In genomic region chr11:89003726-89004125, GRCm38 (mm10) we compare ENCODE assay signal across 14 mouse cellular contexts. TPM values are rescaled to one million over a fixed set of nuclear protein-coding genes. Genes with fewer than 3 reads are reported as not detected.
A peak's percentile ranks its signal among the peaks of the same experiment; 100 is the strongest.
DNase-seq lines count a peak whose midpoint lies in the region; ATAC-seq and TF ChIP-seq lines count a peak whose summit lies in the region.
"Had no signal": no experiment of that assay in that cellular context is flagged by ENCODE, and none has a peak within 500 bp of the region (broad histone marks: within the 10 kb centered on the region; RNA-seq: fewer than 3 reads in every experiment).

No protein-coding gene starts in this region.

- no peak overlapping the region for H3K9ac ChIP-seq in hindbrain, postnatal 0 days (replicated peaks; ENCODE audit: low read length)

- H3K4me1 ChIP-seq in bone marrow macrophage, adult 2 months (ENCODE audit: control insufficient read depth, insufficient read depth, low read length) = peaks cover 33% of the 10 kb centered on the region
- no peaks in the 10 kb centered on the region; the same call in 1 of the 2 replicates for H3K4me1 ChIP-seq in hindbrain, postnatal 0 days (ENCODE audit: insufficient read depth, low read length)

- H3K27ac ChIP-seq in layer of hippocampus, adult 2 months = peak overlapping the region; percentile 7; the same call in 1 of the 2 replicates
- no peak overlapping the region for H3K27ac ChIP-seq in bone marrow macrophage, adult 2 months (ENCODE audit: insufficient read depth, low read depth, low read length)
- H3K27ac ChIP-seq in macrophage = peak overlapping the region; percentile 97
- no peak overlapping the region for H3K27ac ChIP-seq in hindbrain, postnatal 0 days

- whole genome bisulfite sequencing in macrophage (ENCODE audit: missing documents) = 79% methylated on average over 4 of the region's 4 CpGs
- WGBS in hindbrain, postnatal 0 days = 61% methylated on average over 4 of the region's 4 CpGs

- H3K4me3 ChIP-seq in layer of hippocampus, adult 2 months = no peak overlapping the region; the same call in 1 of the 2 replicates
- H3K4me3 ChIP-seq in bone marrow macrophage, adult 2 months (ENCODE audit: insufficient read depth, low read length) = peak overlapping the region; percentile 30
- peak overlapping the region; percentile 98 for H3K4me3 ChIP-seq in macrophage (ENCODE audit: inconsistent target)
- no peak overlapping the region for H3K4me3 ChIP-seq in hindbrain, postnatal 0 days (ENCODE audit: low read length)

- no peak for TF ChIP-seq CTCF in layer of hippocampus, adult 2 months (conservative IDR thresholded peaks at IDR 0.05)
- TF ChIP-seq CTCF in bone marrow macrophage, adult 2 months (IDR thresholded peaks at IDR 0.05; ENCODE audit: low read depth, low read length) = no peak
- TF ChIP-seq CTCF in hindbrain, postnatal 0 days (IDR thresholded peaks at IDR 0.05; ENCODE audit: low read depth) = no peak

- no peak for TF ChIP-seq POLR2A in bone marrow macrophage, adult 2 months (IDR thresholded peaks at IDR 0.05; ENCODE audit: borderline replicate concordance, low read depth, low read length)

- ATAC-seq in hindbrain, postnatal 0 days = no peak

- peaks cover 41% of the 10 kb centered on the region for H3K36me3 ChIP-seq in macrophage (ENCODE audit: inconsistent target)
- no peaks in the 10 kb centered on the region for H3K36me3 ChIP-seq in hindbrain, postnatal 0 days (ENCODE audit: insufficient read depth, low read length)

- H3K79me2 ChIP-seq in macrophage (ENCODE audit: inconsistent target) = peaks cover 100% of the 10 kb centered on the region

- H3K4me2 ChIP-seq in hindbrain, postnatal 0 days (ENCODE audit: low read depth, low read length) = no peak overlapping the region

- H3K27me3 ChIP-seq in hindbrain, postnatal 0 days (ENCODE audit: insufficient read depth, low read length) = peaks cover 11% of the 10 kb centered on the region; the same call in 1 of the 2 replicates

- no peak for DNase-seq in layer of hippocampus, adult 2 months (ENCODE audit: low spot score in 2 of 2)
- no peak for DNase-seq in layer of hippocampus, postnatal 10 days (ENCODE audit: low spot score in 2 of 2)
- peak; percentile 85 to 94 for DNase-seq in adrenal gland, adult (ENCODE audit: inconsistent age in 2 of 2, low spot score in 1 of 2)
- no peak for DNase-seq in cerebellum, adult 11-12 months
- DNase-seq in hindbrain, postnatal 0 days (ENCODE audit: low spot score) = no peak
- DNase-seq: gastrocnemius, postnatal 10 days; spleen, adult 18-20 months; thymus, postnatal 4 days had no signal

- no peaks in the 10 kb centered on the region for H3K9me3 ChIP-seq in hindbrain, postnatal 0 days (ENCODE audit: low read length)

RNA-seq across cellular contexts. Expression of gene Trim25, which starts 4.5 kb away (rescaled TPM):
- 1 to 10 TPM; 4.8 to 4.9 TPM for total RNA-seq in layer of hippocampus, adult 2 months (2021)
- 1 to 10 TPM; 4.6 to 7.1 TPM for total RNA-seq in layer of hippocampus, postnatal 10 days (2021)
- polyA plus RNA-seq in bone marrow macrophage, adult 2 months (2012; ENCODE audit: insufficient read depth, insufficient read length, missing spikeins) = 85.2 and 95.7 TPM in 2 replicates
- 1,000 to 10,000 TPM in 1 of 26 experiments, 100 to 1,000 TPM in 25; 272 to 1,028 (median 411) TPM for total RNA-seq in macrophage (2018; cell fraction: chromatin; rRNA removed)
- 100 to 1,000 TPM; 113 to 207 (median 161) TPM for total RNA-seq in macrophage (2018; cell fraction: cytosol; rRNA removed)
- 100 to 1,000 TPM; 245 to 755 (median 378) TPM for total RNA-seq in macrophage (2018; cell fraction: nucleus; rRNA removed)
- polyA plus RNA-seq in macrophage (2018) = 66.7 to 127 TPM (median 117 TPM) in 3 replicates
- total RNA-seq in hindbrain, postnatal 0 days (2014; rRNA removed) = 0.97 and 4.6 TPM in 2 replicates
- 5.3 and 6.2 TPM in 2 replicates for polyA plus RNA-seq in hindbrain, postnatal 0 days (2015; fragmentation: Nextera tagmentation; extraction: Ambion mirVana)

RNA-seq across cellular contexts. Expression of gene Coil, which starts 33.7 kb away (rescaled TPM):
- 10 to 100 TPM; 20.9 to 21.7 TPM for total RNA-seq in layer of hippocampus, adult 2 months (2021)
- 10 to 100 TPM; 20.0 to 20.2 TPM for total RNA-seq in layer of hippocampus, postnatal 10 days (2021)
- polyA plus RNA-seq in bone marrow macrophage, adult 2 months (2012; ENCODE audit: insufficient read depth, insufficient read length, missing spikeins) = 6.0 and 7.2 TPM in 2 replicates
- 10 to 100 TPM in 11 of 26 experiments, 1 to 10 TPM in 15; 2.7 to 18.4 (median 8.4) TPM for total RNA-seq in macrophage (2018; cell fraction: chromatin; rRNA removed)
- 1 to 10 TPM; 2.5 to 7.7 (median 5.8) TPM for total RNA-seq in macrophage (2018; cell fraction: cytosol; rRNA removed)
- 10 to 100 TPM in 1 of 26 experiments, 1 to 10 TPM in 25; 1.9 to 10.7 (median 5.0) TPM for total RNA-seq in macrophage (2018; cell fraction: nucleus; rRNA removed)
- polyA plus RNA-seq in macrophage (2018) = 5.1 to 8.0 TPM (median 5.6 TPM) in 3 replicates
- 21.7 and 29.0 TPM in 2 replicates for total RNA-seq in hindbrain, postnatal 0 days (2014; rRNA removed)
- 22.8 and 24.7 TPM in 2 replicates for polyA plus RNA-seq in hindbrain, postnatal 0 days (2015; fragmentation: Nextera tagmentation; extraction: Ambion mirVana)

RNA-seq across cellular contexts. Expression of gene Elobl, which starts 37.0 kb away (rescaled TPM):
- not detected for total RNA-seq in layer of hippocampus, adult 2 months (2021)
- not detected for total RNA-seq in layer of hippocampus, postnatal 10 days (2021)
- not detected in 2 replicates for polyA plus RNA-seq in bone marrow macrophage, adult 2 months (2012; ENCODE audit: insufficient read depth, insufficient read length, missing spikeins)
- total RNA-seq in macrophage (2018; cell fraction: chromatin; rRNA removed) = not detected
- under 1 TPM in 1 of 26 experiments, not detected in 25; 0.29 TPM for total RNA-seq in macrophage (2018; cell fraction: cytosol; rRNA removed)
- not detected for total RNA-seq in macrophage (2018; cell fraction: nucleus; rRNA removed)
- polyA plus RNA-seq in macrophage (2018) = not detected in 3 replicates
- total RNA-seq in hindbrain, postnatal 0 days (2014; rRNA removed) = not detected in 2 replicates
- not detected in 2 replicates for polyA plus RNA-seq in hindbrain, postnatal 0 days (2015; fragmentation: Nextera tagmentation; extraction: Ambion mirVana)
- total RNA-seq: gastrocnemius, postnatal 10 days; left cerebral cortex, postnatal 10 days; megakaryocyte progenitor cell, adult 5-6 weeks had no signal
- polyA plus RNA-seq: cortical plate, adult 2 months; neural tube, embryonic 14.5 days had no signal

RNA-seq across cellular contexts. Expression of gene Scpep1, which starts 48.5 kb away (rescaled TPM):
- 10 to 100 TPM; 13.2 to 13.9 TPM for total RNA-seq in layer of hippocampus, adult 2 months (2021)
- total RNA-seq in layer of hippocampus, postnatal 10 days (2021) = 10 to 100 TPM; 17.9 to 19.0 TPM
- 259 and 279 TPM in 2 replicates for polyA plus RNA-seq in bone marrow macrophage, adult 2 months (2012; ENCODE audit: insufficient read depth, insufficient read length, missing spikeins)
- total RNA-seq in macrophage (2018; cell fraction: chromatin; rRNA removed) = 100 to 1,000 TPM in 11 of 26 experiments, 10 to 100 TPM in 15; 63.8 to 196 (median 95.8) TPM
- 100 to 1,000 TPM; 375 to 645 (median 470) TPM for total RNA-seq in macrophage (2018; cell fraction: cytosol; rRNA removed)
- 100 to 1,000 TPM; 156 to 532 (median 386) TPM for total RNA-seq in macrophage (2018; cell fraction: nucleus; rRNA removed)
- 284 to 556 TPM (median 477 TPM) in 3 replicates for polyA plus RNA-seq in macrophage (2018)
- total RNA-seq in hindbrain, postnatal 0 days (2014; rRNA removed) = 21.3 and 26.0 TPM in 2 replicates
- polyA plus RNA-seq in hindbrain, postnatal 0 days (2015; fragmentation: Nextera tagmentation; extraction: Ambion mirVana) = 32.4 and 33.3 TPM in 2 replicates

Comparison
In these comparisons a context has a peak if more than half of its experiments do, and no peak if none do; other contexts are left out.
1. DNase-seq: peak in adrenal gland, adult (2 of 2); none in layer of hippocampus, adult 2 months (0 of 2), layer of hippocampus, postnatal 10 days (0 of 2), cerebellum, adult 11-12 months (single experiment) and hindbrain, postnatal 0 days (single experiment).
2. H3K27ac ChIP-seq: peak in layer of hippocampus, adult 2 months (single experiment) and macrophage (single experiment); none in bone marrow macrophage, adult 2 months (single experiment) and hindbrain, postnatal 0 days (single experiment).
3. H3K4me3 ChIP-seq: peak in bone marrow macrophage, adult 2 months (single experiment) and macrophage (single experiment); none in layer of hippocampus, adult 2 months (single experiment) and hindbrain, postnatal 0 days (single experiment).